Mouse (Mus musculus) erythroblast, embryonic 14.5 days (primary cell): ENCODE results near the gene Shroom3.

Source experiments
- GATA1 ChIP-seq: IDR thresholded peaks from 2 replicates; pipeline ENCODE4 v1.6.1; 2012; ENCODE audit warnings: low read length, inconsistent platforms, mixed read lengths
- TAL1 ChIP-seq: IDR thresholded peaks from 3 replicates; pipeline ENCODE4 v1.6.1; 2012; ENCODE audit warnings: low read length, inconsistent platforms, mixed read lengths

GRCm38 (mm10) chr5:92693744-92694143 lies 10.5 kb downstream of the Shroom3 start:
- no peak for TF ChIP-seq GATA1
- no peak for TF ChIP-seq TAL1
